Mouse (Mus musculus) spleen, embryonic (tissue): ENCODE data around the gene Stim1.

ENCODE experiments used
- CTCF ChIA-PET: fragments of 350-600 bp; sonication (Branson Sonifier 250); formaldehyde crosslinking; loops from one replicate; lab custom pipeline; 2022; lab: Charles Lee

The Stim1 gene

DNA sequence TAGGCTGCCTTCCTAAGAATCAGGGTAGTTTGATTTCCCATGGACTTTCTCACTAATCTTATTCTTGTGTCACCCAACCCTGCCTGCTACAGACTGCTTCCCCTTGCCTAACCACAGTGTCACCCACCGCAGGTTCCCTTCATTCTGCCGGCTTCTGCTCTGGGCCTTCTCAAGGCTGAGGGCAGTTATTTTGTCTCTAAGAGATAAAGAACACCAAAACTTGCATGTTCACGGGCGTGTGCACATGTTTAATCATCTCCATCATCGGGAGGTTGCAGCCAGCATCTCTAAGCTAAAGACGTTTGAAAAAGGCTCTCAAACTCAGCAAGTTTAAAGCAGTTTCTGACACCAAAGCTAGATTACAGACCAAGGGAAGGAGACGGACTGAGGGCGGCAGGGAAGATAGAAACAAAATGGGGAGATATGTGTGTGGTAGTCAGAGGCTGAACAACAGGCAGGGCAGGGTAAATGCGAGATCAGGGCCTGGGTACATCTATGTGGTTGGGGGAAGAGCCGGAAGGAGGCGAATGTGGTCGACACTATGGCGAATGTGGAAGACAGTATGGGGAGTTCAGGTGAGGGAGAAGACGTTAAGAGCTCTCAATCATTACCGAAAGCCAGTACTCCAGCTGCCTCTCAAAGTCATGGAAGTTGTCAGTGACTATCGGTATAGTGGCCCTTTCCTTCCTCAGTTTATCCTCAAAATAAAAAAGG lies 18.8 kb upstream of the Stim1 start:
- CTCF ChIA-PET = interaction anchor here (0.6 kb wide), 1 partner anchor 26 kb away, joined by 3 read pairs; no protein-coding TSS in a partner anchor

DNA sequence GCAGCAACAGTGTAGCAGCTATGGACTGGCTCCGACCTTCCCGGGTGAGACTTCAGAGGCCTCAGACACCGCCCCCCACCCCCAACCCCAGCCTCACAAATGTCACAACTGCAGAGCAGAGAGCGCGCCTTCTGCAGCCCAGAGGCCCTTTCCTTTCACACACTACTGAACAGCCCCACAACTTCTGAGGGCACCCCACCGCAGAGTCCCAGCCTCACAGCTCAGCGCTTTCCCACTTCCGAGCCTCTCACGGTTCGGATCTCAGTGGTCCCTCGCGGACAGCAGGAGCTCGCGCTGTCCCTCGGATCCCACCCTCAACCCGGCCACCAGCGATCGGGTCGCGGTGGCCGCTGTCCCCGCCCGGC lies 18.1 kb upstream of the Stim1 start:
- CTCF ChIA-PET = interaction anchor here (0.6 to 0.7 kb wide), 3 partner anchors 18 to 28 kb away, joined by 3 to 7 read pairs (median 3); partner anchors contain the start of gene Stim1

DNA sequence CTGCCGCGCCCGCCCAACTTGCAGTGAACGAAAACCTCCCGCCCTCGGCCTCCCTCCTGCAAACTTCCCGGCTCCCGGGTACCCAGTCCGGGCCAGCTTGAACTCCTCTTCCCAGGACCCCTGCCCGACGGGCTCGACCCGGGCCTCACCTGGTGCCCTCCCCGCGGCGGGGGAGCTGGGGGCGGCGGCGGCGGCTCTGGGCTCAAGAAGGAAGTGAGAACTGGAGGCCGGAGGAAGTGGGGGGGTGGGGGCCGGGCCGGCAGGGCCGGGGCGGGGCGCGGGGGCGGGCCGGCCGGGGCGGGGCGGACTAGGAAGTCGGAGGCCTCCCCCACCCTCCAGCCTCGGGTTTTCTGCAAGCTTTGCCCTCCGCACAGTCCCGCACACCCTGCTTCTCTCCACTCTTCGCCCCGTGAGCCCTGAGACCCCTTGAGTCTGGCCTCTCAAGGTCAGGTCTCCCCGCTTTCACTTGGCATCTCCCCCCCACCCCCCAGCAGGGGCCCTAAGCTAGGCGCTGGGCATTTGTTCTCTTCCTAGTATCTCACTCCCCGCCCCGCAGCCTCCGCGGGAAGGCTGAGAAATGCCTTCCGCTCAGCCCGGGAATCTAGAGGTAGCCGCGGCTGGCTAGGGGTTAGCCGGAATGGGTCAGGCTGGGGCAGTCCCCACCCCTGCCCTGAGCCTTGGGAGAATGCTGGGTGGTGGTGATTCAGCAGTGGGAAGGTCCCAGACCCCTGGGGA lies 17.5 kb upstream of the Stim1 start:
- CTCF ChIA-PET = interaction anchor here (0.5 to 0.7 kb wide), 5 partner anchors 17 to 576 kb away, joined by 3 to 7 read pairs (median 5); partner anchors contain the start of gene Stim1

DNA sequence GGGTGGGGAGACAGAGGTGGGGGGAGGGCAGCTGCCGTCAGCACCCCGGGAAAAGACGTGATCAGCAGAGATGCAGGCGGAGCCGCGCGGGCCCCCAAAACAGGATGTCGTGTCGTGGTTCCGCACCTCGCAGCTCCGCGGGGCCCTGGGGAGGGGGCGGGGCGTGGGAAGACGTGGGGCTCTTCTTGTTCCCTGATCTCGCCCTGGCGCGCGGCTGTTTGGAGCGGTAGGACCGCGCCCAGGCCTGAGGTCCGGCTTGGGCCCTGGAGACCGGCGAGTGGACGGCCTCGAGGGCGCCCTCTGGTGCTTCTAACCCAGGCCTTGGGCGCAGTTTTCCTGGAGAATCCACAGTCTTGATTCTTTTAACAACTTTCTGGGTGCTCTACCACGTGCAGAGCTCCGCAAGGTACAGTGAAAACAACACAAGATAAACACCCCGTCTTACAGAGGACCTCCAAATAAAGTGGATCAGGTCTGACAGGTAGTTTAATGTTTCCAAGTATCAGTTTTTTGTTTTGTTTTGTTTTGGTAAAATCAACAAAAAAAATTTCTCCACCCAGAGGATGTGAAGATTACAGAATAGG lies 16.9 kb upstream of the Stim1 start:
- CTCF ChIA-PET = interaction anchor here (0.5 to 0.6 kb wide), 4 partner anchors 27 to 577 kb away, joined by 3 to 6 read pairs (median 6); no protein-coding TSS in a partner anchor

DNA sequence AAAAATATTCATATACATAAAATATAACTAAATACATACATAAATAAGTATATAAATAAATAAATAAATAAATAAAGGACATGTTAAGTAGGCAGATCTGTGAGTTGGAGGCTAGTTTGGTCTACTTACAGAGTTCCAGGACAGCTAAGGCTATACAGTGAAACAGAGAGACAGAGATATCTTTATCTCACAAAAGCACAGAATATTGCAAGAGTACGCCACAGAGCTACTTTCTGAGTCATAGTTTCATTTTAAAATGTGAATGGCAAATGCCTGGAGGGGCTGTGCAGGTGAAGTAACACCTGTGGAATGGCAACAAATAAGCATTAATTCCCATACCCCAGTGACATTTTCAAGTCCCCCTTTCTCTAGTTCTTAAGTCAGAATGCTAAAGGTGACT lies 14.0 kb upstream of the Stim1 start:
- CTCF ChIA-PET = no interaction called here

DNA sequence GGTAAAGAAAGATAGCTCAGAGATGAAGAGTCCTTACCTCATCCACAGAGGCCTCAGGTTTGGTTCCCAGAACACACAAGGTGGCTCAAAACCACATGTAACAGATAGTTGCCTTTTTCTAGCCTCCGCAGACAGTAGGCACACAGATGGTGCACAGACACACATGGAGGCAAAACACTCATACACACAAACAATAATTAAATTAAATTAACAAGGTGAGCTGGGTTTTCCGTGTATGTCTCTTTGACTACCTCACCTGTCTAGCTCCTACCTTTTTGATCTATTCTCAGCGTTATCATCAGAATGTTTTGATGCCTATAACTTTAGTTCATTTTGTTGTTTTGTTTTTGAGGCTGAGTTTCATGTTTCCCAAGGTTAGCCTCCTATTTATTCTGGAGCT lies 11.7 kb upstream of the Stim1 start, which contains the start of gene Rhog:
Rhog (minus strand) TSS at position 101 of the 400 bp plus-strand sequence.
- CTCF ChIA-PET = no interaction called here

DNA sequence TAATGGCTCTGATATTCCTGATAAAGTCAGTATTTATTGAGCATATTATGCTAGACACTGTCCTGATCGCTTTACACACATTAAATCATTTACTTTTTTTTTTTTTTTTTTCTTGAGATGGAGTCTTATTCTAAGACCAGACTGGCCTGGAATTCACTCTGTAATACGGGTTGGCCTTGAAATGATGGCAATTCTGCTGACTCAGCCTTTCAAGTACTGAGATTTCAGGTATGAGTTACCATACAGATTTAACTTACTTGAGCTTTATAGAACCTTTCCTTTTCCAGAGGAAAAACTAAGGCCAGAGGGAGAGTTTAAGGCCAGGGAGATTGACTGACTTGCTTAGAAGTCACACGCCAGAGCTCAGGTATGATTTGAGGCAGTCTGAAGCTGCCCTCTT lies 11.0 kb upstream of the Stim1 start:
- CTCF ChIA-PET = no interaction called here

DNA sequence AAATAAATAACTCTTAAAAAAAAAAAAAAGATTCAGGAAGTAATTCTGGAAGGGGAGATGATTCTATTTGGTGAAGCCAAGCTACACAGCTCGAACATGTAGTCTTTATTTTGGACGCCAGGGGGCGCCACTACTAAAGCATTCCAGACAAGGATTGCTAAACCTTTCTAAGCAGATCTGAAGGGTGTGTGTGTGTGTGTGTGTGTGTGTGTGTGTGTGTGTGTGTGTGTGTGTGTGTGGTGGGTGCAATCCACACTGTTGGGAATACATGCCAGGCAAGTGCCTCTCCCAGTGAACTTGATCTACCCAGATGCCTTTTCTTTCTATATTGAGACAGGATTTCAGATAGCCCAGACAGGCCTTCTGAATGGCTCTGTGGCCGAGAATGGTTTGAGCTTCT lies 9.4 kb upstream of the Stim1 start:
- CTCF ChIA-PET = interaction anchor here (0.6 to 0.9 kb wide), 3 partner anchors 18 to 213 kb away, joined by 3 to 6 read pairs (median 6); no protein-coding TSS in a partner anchor

DNA sequence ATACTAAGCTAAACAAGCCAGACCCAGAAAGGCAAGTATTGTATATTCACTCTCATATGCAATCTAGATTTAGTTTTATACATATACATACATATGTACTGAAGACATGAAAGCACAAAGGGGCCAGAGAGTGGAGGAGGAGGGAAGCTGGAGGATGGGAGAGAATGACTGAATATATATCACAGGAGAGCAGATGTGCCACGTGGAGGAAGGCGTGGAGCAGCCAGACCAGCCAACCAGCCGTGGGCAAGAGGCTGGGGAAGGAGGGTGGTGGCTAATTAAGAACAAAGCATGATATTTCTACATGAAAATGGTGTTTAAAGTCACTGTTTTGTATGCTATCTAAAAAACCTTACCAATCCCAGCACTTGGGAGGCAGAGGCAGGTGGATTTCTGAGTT lies 8.9 kb upstream of the Stim1 start:
- CTCF ChIA-PET = interaction anchor here (0.6 to 0.9 kb wide), 2 partner anchors 159 to 212 kb away, joined by 3 to 6 read pairs; no protein-coding TSS in a partner anchor

DNA sequence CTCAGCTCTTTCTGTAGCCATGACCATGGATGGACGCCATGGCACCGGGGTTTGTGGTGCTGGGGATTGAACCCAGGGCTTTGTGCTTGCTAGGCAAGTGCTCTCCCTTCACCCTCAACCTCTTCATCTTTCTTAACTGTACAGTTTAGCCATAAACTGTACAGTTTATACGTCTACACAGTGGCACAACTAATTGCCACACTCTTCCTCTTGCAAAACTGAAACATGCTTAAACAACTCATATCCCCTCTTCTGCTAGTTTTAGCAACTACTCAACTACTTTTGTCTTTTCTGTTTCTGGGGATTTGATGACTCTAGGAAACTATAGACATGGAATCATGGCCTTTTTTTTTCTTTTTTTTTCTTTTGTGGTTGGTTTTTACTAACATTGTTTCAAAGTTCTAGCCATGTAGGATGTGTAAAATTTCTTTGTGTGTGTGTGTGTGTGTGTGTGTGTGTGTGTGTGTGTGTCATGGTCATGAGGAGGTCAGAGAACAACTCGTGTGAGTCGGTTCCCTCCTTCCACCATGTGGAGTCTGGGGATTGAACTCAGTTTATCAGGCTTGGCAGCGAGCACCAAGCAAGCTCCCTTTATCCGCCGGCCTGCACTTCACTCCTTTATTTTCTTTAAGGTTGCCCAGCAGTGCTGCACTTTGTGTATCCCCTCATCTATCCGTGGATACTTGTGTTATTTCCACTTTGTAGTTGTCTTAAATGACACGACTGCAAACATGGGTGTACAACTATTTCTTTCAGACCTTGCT lies 7.7 kb upstream of the Stim1 start:
- CTCF ChIA-PET = no interaction called here

DNA sequence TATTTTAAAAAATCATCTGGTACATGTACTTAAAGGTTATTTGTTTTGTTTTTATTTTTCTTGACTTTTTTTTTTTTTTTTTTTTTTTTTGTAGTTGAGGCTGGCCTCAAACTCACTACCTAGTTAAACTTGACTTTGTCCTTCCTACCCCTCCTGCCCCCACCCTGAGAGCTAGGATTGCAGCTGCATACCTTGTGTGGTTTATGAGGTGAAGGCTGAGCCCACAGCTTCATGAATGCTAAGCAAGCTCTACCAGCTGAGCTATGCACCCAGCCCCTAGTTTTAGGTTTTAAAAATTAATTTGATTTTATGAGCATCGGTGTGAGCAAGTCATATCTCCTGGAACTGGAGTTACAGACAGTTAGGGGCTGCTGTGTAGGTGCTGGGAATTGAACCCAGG lies 7.1 kb upstream of the Stim1 start:
- CTCF ChIA-PET = no interaction called here

DNA sequence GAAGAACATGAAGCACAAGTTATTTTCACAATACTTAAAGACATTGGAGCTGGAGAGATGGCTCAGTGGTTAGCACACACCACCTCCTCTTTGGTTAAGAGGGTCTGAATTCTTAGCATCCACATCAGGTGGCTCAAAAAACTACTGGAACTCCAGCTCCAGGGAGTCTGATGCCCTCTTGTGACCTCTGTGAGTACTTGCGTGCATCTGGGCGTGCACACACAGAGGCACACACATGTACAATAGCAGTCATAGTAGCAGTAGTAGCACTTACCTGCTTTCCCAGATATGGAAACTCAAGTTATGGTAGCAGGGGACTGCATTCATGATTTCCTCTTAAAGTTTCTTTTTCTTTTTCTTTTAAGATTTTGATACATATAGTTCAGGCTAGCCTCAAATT lies 4.6 kb upstream of the Stim1 start:
- CTCF ChIA-PET = no interaction called here

DNA sequence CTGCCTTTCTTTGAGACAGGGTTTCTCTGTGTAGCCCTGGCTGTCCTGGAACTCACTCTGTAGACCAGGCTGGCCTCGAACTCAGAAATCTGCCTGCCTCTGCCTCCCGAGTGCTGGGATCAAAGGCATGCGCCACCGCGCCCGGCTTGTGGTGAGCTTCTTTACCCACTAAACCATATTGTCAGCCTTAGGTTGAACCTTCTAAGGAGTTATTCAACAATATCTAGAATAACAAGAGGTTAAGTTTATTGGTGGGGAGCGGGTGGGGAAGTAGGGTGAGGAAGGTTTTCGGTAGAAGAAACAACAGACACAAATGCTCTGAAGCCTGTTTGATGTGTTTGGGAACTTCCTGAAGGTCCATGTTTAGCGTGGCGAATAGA lies 1.6 kb upstream of the Stim1 start:
- CTCF ChIA-PET = interaction anchor here (1.1 to 1.2 kb wide), 2 partner anchors 32 to 158 kb away, joined by 3 read pairs; no protein-coding TSS in a partner anchor

DNA sequence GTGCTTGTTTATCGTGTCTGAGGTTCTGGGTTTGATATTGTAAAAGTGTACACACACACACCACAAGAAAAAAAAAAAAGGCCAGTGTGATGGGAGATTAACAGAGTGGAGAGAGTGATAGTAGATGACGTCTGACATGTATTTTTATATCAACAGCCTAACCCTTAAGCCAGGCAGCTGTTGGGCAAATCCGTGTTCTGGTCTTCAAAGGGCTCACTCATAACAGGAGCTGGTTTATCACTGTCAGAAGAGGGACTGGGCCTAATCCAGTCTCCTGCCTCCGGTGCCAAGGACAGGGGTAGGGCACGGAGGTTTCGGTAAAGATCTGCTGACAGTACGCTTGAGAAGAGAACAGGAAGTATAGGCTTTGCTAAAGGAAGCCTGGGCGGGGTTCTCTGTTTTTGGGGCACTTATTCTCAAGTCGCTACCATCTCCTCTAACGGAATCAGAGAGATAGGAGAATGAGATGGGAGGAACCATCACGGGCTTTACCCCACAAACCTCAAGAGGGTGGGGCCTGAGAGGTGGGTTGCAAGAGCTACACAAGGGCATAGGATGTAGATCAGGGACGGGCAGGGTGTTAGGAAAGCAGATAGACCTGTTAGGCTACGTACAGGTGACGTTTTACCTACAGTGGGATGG lies 1.1 kb upstream of the Stim1 start:
- CTCF ChIA-PET = interaction anchor here (0.8 to 1.3 kb wide), 4 partner anchors 17 to 157 kb away, joined by 3 read pairs; no protein-coding TSS in a partner anchor

DNA sequence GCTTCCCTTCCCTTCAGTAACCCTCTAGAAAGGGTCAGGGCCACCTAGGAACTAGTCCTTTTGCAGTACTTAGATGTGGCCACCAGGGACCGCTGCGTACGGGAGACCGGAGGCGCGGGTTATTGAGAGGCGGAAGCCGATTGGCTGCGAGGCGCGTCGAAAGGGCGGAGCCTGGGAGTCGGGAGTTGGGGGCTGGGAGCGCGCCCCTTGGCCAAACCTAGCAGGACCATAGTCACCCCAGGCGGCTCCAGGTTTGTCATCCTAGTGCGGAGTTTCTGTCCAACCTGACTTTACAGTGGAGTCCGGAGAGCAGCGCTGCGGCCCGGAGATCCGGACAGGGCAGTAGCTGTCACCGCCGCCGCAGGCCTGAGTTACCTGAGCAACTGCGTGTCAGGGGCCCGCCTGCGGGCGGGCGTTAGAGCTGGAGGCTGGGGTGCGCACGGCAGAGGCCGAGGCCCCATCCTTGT lies 460 bp upstream of the Stim1 start:
- CTCF ChIA-PET = interaction anchor here (0.8 to 1.3 kb wide), 3 partner anchors 17 to 135 kb away, joined by 3 read pairs; no protein-coding TSS in a partner anchor

DNA sequence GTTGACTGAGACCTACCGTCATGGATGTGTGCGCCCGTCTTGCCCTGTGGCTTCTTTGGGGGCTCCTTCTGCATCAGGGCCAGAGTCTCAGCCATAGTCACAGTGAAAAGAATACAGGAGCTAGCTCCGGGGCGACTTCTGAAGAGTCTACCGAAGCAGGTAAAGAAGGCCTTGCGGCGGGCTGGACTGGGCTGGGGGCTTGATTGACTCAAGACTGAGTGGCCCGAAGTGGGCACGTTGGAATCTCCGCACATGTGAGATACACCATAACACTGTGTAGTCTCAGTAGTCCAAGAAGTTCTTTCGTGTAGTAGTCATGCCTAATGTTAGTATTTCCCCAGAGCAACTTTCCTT lies 766 bp downstream of the Stim1 start:
- CTCF ChIA-PET = interaction anchor here (0.7 kb wide), 1 partner anchor 23 kb away, joined by 3 read pairs; no protein-coding TSS in a partner anchor

DNA sequence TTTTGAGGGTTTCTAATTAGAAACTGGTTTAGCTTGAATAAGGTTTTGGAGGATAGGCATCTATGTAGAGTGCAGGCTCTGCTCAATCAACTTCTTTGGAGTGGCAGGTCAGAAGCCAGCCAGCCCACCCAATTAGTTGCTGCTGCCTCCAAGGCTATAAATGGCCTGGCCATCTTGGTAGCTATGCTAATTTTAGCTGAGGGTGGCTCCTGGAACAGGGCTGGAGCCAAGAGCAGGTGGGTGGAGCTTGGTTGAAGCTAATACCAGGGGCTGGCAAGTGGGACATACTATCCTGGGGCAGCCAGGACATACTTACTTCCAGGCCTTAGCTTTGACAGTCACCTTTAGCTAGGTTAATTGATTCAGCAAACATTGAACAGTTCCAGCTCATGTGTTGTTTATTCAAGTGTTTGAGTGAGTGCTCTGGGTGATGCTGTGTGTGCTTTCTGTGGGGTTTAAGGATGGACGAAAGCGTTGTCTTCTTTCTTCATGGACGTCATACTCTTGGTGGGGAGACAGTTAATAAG lies 4.9 kb downstream of the Stim1 start:
- CTCF ChIA-PET = interaction anchor here (0.6 kb wide), 1 partner anchor 115 kb away, joined by 3 read pairs; no protein-coding TSS in a partner anchor

DNA sequence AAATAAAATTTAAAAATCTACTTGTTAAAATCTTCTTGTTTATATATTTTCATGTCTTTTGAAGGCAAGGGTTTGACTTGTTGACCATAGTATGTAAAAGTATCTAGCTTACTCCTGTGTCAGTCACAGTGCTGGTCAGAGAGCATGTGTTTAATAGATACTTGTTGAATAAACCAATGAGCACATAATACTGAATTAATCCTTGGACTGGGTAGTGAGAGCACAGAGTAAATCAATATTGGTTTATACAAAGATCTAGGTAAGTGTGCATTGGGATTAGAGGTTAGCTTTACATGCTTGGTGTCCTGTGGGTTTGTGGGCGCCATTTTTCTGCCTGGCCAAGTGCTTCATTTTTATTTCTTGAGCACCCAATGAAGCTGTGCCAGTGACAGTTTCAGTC lies 13.8 kb downstream of the Stim1 start:
- CTCF ChIA-PET = no interaction called here

DNA sequence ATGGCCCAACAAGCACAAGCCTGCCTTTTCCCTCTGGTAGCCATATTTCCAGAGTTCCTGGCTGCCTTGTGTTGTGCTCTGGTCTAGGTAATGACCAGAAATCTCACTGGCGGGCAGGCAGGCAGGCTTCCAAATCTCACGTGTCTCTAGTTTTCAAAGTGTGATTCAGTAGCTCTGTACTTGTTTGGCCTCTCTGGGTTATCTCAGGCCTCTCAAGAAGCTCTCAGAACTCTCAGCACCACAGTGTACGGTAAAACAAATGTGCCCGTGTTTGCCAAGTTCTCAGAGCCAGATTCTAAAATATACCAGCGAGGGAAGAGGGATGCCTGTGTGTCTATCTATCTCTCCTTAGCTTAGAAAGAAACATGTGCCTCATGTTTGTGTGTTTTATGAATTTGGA lies 14.7 kb downstream of the Stim1 start:
- CTCF ChIA-PET = no interaction called here

DNA sequence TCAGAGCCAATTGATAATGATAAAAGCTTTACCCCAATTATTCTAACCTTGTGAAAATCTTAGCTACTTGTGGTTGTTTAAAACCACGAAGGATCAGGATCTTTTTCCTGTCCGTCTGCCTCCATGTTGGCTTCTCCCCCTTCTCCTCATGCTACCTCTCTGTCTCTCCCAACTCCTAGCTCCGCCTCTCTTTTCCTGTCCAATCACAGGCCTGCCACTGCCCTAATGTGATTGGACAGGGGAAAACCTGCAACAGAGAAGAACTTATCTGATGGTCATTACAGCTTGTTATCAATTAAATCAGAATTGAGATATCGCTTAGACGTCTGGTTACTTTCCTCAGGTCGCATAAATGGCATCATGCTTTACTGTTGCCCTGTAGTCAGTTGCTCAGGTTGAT lies 21.9 kb downstream of the Stim1 start:
- CTCF ChIA-PET = no interaction called here
